Mouse (Mus musculus) mouse embryonic stem cell (cell line): Measurements from ENCODE around the gene Rsph3a.
"Not testable (repeated sequence)": the region's sequence is repeated elsewhere in the genome, so short reads cannot be mapped to it uniquely, and the experiment has no call there.

Experiments
- in situ Hi-C, 2 experiments: fragments of 300-500 bp; cut with MboI; formaldehyde crosslinking; loops; 1 replicate in 1 of 2; 3 replicates in 1 of 2; pipeline ENCODE4 v1.14.3; 2019 to 2020; ENCODE audit warnings: low sequenced_read_pairs in 2 of 2, low pct_unique_long_range_greater_than_20kb in 1 of 2, mixed read lengths in 1 of 2; ENCODE audit not compliant: unreplicated experiment in 1 of 2

Gene Rsph3a

DNA sequence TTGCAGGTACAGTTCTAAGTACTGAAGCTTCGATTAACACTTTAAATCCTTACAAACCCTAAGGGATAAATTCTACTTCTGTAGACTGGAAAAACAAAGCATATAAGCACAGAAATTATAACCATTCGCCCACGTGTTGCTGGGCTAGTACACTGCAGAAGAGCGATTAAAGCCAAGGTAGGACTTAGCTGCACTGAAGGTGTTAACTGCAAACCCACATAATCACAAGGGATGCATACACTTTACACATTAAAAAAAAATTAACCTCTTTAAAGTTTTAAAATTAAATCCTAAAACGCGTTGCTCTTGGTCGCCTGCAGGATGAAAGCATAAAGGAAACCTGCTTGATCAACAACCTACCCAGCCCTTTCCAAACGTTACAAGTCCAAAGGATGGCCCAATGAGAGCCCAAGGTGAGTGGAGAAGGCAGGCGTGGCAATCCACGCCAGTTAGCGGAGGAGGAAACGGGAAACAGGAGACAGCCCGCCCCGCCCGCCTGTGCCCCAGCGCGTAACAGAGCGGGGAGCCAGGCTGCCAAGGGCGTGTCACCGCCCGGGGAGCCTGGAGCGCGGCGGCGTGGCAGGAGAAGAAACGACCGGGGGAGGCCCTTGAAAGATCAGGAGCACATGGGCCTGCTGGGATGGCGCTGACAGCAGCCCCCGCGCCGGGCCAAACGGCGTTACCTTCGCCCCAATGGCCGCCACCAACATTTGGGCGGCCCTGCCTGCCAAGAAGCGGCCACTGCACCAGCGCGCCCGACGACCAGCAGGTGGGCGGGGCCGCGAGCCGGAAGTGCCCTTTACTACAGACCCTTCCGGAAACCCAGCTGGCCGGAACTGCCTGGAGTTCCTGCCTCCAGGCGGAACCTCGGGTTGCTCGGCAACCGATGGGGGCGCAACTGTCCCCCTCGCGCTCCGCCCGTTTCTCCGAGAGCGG lies at the start of gene Rsph3a:
TSS of gene Rsph3a (plus strand) at position 498 of the 936 bp plus-strand sequence.
- in situ Hi-C loops = not testable (repeated sequence)

DNA sequence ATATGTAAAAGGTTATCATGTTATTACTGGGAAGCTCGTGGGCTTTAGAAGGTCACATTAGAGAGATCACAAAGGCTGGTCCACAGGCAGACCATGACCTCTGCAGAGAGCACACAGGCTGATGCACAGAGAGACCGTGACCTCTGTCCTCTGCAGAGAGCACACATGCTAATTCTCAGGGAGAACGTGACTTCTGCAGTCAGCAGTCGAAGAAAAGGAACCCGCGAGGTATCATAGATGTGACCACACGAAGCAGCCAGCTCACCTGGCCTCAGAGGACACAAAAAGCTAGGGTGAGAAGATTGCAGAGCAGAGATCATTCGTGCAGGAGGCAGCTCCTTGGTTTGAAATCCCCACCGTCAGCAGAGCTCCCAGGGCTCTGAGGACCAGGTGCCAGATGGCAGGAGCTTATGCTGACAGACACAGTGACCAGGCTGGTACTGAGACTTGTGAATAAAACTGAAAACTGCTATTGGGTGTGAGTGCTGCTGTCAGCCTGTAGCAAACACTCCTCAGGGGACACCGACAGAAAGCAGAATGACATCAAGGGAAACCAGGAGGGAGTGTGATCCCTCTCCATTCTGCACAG lies 49.3 kb upstream of the Rsph3a start:
- in situ Hi-C loops = no loop called here

DNA sequence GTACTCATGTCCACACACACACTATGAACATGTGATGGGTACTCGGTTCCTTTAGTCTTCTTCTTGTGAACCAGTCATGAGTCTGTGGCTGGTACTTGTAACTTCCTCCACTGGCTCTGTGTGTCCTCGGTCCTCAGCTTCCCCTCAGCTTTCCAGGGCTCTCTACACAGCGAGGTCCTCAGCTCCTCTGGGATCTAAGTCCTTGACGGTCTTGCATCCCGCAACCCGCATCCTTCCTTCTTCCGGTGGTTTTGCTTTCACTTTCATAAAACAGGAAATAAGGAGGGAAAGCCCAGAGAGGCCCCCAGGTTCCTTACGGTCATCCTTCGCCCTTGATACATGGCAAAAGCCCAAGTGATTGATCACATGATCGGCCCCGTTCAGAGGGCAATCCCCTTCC lies 48.3 kb upstream of the Rsph3a start:
- in situ Hi-C loops = no loop called here

DNA sequence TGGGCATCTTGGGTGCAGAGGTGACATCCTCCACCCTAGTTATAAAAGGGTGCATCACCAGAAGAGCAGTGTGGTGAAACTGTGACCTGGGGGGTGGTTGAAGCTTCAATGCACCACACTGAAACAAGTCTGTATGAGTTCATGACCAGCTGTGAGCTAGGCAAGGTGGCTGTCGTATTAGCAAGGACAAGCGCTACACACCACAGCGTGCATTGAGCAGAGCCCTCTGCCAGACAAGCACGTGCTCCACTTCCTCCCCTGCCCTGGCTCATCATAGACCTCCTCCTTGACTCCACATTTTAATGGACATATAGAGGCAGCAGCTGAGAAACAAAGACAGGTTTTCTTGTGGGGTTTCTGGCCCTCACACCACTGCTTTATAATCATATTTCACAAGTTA lies 47.7 kb upstream of the Rsph3a start:
- in situ Hi-C loops = no loop called here

DNA sequence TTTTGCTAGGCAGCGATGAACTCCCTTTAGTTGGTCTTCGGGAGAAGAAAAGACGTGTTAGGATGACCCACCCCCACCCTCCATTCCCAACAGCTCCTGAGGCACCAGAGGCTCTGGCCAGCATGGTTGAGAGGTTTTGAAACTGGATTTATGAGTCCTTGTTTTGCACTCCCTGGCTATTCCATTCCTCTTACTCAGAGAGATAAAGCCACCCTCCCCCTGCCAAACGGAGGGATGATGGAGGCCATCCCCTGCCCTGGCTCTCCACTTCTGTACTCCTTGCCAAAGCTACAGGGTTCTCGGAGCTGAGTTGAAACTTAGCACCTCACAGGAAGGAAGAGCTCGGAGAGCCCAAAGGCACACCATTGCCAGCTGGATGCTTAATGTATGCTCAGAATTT lies 46.2 kb upstream of the Rsph3a start:
- in situ Hi-C loops = no loop called here

DNA sequence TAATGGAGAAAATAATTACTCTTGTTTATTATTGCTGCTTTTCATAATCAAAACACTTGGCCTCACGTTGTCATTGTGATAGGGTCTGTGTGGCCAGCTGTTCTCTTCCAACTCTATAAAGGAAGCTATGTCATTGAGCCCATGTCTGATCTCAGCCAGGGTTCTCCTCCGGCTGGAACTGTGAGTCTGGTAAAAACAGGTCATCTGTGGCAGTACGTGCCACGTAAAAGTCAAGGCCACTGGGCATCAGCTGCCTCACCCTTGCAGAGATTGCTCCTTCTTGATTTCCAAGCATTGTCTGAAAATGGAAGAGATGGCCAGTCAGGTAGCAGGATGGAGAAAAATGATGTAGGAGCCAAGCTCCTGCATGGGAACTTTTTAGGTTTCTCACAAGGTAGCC lies 45.5 kb upstream of the Rsph3a start:
- in situ Hi-C loops = no loop called here

DNA sequence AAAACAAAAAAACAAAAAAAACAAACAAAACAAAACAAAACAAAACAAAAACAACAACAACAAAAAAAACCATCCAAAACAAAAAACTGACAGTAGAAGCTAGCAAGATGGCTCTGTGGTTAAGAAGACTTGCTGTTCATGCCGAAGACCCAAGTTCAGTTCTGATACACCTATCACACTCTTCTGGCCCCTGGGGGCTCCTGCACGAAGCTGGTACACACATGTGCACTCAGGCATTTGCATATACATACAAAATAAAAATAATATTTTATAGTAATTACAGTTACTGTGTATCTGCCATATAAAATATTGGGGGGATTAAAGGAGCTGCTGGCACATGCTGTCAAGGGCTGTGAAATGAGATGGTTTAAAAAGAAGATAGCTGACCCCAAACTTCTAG lies 43.9 kb upstream of the Rsph3a start:
- in situ Hi-C loops = no loop called here

DNA sequence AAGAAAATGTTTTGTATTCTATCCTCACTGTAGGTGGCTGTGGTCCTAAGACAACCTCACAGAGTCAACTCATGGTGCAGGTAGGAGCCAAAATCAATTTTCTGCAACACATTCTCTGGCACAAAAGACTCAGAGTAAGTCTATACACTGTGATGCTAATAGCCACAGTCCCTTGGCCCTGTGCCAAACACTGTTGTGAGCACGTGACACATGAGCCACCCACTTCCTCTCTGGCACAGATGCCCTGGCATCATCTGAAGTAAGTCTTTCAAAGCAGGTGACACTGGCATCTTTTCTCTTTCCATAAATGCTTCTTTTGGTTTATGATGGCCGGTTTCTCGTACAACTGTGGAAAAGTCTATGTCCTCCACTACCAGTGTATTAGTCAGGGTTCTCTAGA lies 43.1 kb upstream of the Rsph3a start:
- in situ Hi-C loops = no loop called here

DNA sequence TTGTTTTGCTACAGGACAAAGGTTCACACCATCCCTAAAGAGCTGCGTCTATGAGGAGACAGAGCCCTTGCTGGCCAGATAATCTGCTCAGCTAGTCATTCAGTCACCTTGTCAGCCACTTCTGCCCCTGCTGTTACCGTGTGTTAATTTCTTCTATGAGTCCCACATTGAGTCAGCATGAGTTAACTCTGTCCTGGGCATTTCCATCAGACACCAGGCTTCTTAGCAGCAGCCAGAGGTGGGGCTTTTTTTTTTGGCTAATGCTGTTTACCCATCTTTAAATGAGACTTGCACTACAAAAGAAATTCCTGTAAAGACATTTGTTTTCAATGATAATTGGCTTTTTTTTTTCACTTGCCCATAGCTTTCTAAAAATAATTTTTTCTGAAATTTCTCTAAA lies 40.4 kb upstream of the Rsph3a start:
- in situ Hi-C loops = no loop called here

DNA sequence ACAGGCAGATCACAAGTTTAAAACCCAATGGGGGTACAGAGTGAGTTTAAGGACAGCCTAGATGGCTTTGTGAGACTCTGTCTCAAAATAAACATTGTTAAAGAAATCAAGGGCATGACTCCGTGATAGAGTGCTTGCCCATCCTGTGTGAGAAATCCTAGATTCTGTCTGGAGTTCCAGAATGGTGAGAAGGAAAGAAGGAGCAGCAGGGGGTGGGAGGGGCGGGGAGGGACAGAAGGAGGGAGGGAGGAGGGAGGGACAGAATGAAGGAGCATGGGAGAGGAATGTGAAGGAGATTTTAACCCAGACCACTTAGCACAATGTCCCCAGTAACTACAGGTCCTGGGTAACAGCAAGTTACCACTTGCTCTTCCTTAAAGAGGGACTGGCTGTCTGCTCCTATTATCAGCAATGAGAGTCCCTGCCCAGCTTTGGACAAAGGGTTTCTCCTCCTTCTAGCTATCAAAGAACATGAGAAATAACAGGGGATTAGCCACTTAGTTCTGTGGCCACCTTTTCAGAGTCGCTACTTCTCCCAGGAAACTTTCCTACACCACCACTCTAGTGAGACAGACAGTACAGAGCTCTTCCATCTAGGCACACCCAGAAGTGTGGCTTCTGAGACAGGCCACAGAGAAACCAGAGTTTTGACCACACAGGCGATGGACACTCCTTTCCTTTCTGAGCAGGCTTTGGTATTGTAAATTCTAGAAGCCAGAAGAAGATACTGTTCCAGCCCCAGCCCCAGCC lies 39.3 kb upstream of the Rsph3a start:
- in situ Hi-C loops = no loop called here

DNA sequence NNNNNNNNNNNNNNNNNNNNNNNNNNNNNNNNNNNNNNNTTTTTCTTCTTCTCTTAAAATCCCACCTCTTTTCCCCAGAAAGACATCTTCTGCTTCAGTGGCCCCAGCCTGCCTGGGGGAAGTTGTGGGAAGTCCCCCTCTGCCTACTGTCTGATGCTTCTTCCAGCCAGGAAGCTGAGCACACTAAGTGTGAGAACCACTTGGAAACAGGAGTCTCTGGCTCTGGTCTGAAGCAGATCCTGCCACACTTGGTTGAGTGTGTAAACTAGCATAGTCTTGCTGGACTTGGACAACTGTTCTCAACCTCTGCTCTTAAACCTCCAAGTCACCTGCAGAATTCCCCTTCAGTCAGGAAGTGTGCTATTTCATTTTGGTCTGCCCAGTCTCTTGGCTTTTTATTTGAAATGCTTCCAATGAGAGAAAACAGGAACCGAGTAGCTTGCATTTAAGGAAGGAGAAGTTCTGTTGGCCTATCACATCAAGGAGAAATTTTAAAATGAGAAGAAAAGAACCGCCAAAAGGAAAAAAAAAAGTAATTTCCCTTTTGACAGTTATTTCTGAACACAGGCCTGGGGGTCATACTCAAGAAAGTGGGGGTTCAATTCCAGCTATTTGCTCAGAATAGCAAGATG lies 30.7 kb upstream of the Rsph3a start:
- in situ Hi-C loops = no loop called here

DNA sequence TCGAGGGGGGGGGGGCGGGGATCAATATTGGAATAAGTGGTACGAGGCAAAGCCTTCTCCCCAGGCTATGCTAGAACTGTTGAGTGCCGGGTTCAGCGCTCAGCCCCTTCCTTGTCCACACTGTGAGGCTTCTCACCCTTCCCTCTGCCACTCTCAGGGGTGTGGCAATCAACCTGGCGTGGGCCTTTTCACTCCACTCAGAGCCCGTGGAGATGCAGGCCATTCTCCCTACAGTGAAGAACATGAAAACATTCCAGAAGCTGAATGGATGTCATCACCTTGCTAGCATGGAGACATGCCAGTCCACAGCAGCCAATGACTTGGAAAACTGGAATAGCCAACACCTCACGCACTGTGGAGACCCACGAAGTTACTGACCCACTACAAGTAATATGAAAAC lies 29.6 kb upstream of the Rsph3a start:
- in situ Hi-C loops = no loop called here

DNA sequence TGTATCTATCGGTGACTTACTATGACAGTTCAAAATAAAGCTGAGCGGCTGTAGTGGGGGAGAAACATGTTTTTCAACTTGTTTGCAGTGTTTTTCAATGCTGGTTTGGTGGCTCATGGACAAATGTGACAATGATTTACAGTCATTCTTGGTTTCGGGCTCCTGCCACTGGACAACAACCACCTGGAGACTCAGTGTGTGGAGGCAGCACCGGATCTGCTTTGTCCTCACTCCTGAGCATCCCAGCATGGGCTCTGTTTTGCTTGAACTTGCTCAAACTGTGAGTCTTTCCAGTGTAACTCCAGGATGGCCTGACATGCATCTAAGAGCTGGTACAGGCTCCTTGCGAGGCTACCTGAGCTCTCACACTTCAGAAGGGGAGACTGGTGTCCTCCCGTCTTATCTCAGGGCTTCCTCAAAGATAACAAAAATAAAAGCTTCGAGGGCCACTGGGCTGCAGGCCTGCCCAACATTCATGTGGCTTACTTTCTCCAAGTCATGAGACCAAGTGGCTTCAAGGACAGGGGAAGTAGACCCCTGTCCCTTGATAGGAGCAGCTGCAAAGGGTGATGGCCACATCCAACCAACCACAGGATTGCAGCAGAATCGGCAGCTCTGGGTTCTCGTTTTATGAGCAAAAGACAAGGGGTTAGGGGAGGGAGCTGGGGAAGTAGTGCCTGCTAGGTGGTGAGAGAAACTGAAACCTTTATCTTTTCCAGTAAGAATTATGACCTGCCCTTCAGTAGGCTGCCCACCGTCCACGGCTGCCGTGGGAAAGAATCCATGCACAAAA lies 28.4 kb upstream of the Rsph3a start:
- in situ Hi-C loops = no loop called here

DNA sequence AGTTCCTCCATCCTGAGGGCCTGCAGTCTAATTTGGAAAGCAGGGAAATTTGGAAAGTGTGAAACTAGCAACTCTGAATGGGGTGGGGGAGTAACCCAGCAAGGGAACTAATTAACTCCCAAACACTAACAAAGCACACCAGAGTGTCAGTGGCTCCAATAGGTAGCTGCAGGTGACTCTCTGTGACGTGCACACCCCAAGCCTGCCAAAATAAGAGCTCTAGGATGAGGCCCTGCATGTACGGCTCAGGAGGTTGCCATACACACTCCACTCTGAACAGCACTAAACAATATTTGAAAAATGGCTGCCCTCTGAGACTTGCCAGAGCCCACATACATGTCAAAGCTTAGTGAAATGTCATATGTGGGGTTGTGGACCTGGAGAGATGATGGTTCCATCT lies 27.1 kb upstream of the Rsph3a start:
- in situ Hi-C loops = no loop called here

DNA sequence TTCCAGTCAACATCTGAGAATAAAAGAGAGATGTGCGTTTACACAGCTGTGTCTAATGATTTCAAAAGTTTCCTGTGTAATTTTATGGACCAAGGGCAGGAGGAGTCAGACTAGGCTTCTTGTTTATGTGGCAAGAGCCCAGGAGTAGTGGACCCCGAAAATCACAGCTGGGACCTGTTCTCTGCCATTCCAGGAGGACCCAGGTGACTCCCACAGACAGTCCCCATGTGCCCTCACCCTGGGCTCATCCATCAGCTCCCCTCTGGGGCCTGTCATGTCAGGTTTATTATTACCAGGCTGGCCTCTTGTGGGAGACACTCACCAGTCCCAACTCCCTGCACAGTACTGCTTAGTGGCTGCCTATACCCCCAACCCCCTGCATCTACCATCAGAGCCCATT lies 26.2 kb upstream of the Rsph3a start:
- in situ Hi-C loops = no loop called here

DNA sequence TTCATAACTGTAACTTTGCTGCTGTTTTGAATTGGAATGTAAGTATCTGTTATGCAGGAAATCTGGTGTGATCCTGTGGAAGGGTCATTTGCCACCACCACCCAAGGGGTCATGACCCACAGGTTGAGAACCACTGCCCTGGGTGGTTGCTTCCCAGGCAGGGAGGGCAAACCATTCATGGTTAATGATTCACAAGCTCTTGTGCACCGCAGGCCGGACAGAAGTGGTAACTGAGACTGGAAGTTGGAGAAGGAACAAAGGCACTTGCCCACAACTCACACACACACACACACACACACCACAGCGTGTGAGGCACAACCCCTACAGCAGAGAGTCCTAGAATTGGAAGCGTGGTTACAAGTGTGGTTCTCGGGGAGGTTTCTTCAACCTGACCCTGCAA lies 22.9 kb upstream of the Rsph3a start:
- in situ Hi-C loops = no loop called here

DNA sequence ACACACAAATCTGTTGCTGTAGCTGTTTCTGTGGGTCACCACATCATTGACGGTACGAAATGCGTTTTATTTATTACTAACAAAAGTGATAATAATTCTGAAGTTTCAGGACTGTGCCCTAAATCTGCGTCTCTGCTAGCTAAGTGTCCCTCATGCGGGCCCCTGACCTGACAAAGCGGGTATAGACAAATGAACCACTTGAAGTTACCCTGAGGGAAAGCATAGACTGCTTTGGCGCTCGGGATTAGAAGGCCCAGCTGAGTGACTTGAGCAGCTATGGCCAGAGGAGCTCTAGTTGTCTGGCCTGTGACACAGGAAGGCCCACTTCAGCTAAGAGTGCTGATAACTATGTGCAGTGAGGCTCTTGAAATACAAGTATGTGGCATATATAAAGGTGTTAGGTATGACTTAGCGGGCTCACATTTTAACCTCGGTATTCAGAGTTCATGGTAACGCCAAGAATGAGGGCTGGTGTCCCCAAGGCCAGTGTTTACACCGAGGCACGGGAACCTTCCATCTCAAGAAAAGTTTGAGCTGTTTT lies 21.2 kb upstream of the Rsph3a start:
- in situ Hi-C loops = no loop called here
